Mouse (Mus musculus): Measurements from ENCODE around the gene Babam2. TPM values are rescaled to one million over a fixed set of nuclear protein-coding genes. Genes with fewer than 3 reads are reported as not detected.
A peak's percentile ranks its signal among the peaks of the same experiment; 100 is the strongest.

Babam2 gene
- polyA plus RNA-seq, 1 experiment: 38.7 TPM

- Histone ChIP-seq H3K36me3 (ENCODE audit: control insufficient read depth, insufficient read depth, low read length) (no peaks in the 10 kb centered on the region), H3K4me1 (ENCODE audit: control insufficient read depth, insufficient read depth, low read length) (0 out of 2 replicates have a peak, but pooled peaks cover 2% of the 10 kb centered on the region), H3K27ac (ENCODE audit: insufficient read depth, low read depth, low read length) (no peak overlapping the region), H3K4me3 (ENCODE audit: insufficient read depth, low read depth, low read length) (no peak overlapping the region), H3K27me3 (replicated peaks; ENCODE audit: control insufficient read depth, insufficient read depth, low read length) (no peaks in the 10 kb centered on the region)
- 70% methylated on average over 8 of the region's 8 CpGs for WGBS
- DNase-seq: no peak
- TF ChIP-seq POLR2A (IDR thresholded peaks at IDR 0.05; ENCODE audit: low read depth, low read length) (no peak), CTCF (conservative IDR thresholded peaks at IDR 0.05; ENCODE audit: insufficient read depth, insufficient read length, low read depth, low read length) (no peak)
Measured at GRCm38 (mm10) chr5:32053476-32053875, 356.0 kb downstream of the Babam2 start.

- no peaks in the 10 kb centered on the region for H3K27me3 ChIP-seq (replicated peaks; ENCODE audit: control insufficient read depth, insufficient read depth, low read length)
- TF ChIP-seq POLR2A (IDR thresholded peaks at IDR 0.05; ENCODE audit: low read depth, low read length): no peak
- TF ChIP-seq CTCF (conservative IDR thresholded peaks at IDR 0.05; ENCODE audit: insufficient read depth, insufficient read length, low read depth, low read length): no peak
- no peaks in the 10 kb centered on the region for H3K36me3 ChIP-seq (ENCODE audit: control insufficient read depth, insufficient read depth, low read length)
- H3K4me1 ChIP-seq (ENCODE audit: control insufficient read depth, insufficient read depth, low read length): 0 out of 2 replicates have a peak, but pooled peaks cover 2% of the 10 kb centered on the region
- H3K4me3 ChIP-seq (ENCODE audit: insufficient read depth, low read depth, low read length): no peak overlapping the region
- WGBS: 63% methylated on average over 3 of the region's 3 CpGs
- H3K27ac ChIP-seq (ENCODE audit: insufficient read depth, low read depth, low read length): no peak overlapping the region
- no peak for DNase-seq
Measured at GRCm38 (mm10) chr5:32055676-32056075, 358.2 kb downstream of the Babam2 start.

DNA sequence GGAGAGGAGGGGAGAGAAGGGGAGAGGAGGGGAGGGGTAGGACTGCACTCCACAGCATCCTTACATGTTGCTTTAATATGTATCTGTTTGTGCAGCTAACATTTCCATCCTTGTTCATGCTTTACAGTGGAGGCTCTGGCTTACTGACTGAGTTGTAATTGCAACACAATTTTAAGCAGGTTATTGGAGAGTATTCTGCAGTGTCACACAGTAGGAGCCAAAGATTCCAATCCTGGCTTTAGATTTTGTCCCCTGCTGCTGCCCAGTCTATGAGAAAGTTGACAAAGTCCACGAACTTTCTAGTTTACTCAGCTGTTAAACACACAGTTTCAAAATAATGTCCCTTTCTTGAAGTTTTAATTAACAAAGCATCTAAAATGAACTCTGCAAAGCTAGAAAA lies 358.6 kb downstream of the Babam2 start:
- no peak for TF ChIP-seq CTCF (conservative IDR thresholded peaks at IDR 0.05; ENCODE audit: insufficient read depth, insufficient read length, low read depth, low read length)
- no peak for TF ChIP-seq POLR2A (IDR thresholded peaks at IDR 0.05; ENCODE audit: low read depth, low read length)
- DNase-seq: no peak
- WGBS: 49% methylated on average over 1 of the region's 1 CpGs

GRCm38 (mm10) chr5:32058481-32059253 lies 361.2 kb downstream of the Babam2 start:
- Histone ChIP-seq H3K27me3 (replicated peaks; ENCODE audit: control insufficient read depth, insufficient read depth, low read length) (no peaks in the 10 kb centered on the region), H3K4me3 (ENCODE audit: insufficient read depth, low read depth, low read length) (no peak overlapping the region), H3K4me1 (ENCODE audit: control insufficient read depth, insufficient read depth, low read length) (0 out of 2 replicates have a peak, but pooled peaks cover 2% of the 10 kb centered on the region), H3K36me3 (ENCODE audit: control insufficient read depth, insufficient read depth, low read length) (no peaks in the 10 kb centered on the region), H3K27ac (ENCODE audit: insufficient read depth, low read depth, low read length) (no peak overlapping the region)
- no peak for DNase-seq
- WGBS: 81% methylated on average over 8 of the region's 8 CpGs
- TF ChIP-seq POLR2A (IDR thresholded peaks at IDR 0.05; ENCODE audit: low read depth, low read length) (no peak), CTCF (conservative IDR thresholded peaks at IDR 0.05; ENCODE audit: insufficient read depth, insufficient read length, low read depth, low read length) (no peak)

More for the DNA sequence above, 358.6 kb downstream of the Babam2 start:
- H3K4me3 ChIP-seq (ENCODE audit: insufficient read depth, low read depth, low read length): no peak overlapping the region
- H3K36me3 ChIP-seq (ENCODE audit: control insufficient read depth, insufficient read depth, low read length): no peaks in the 10 kb centered on the region
- H3K27ac ChIP-seq (ENCODE audit: insufficient read depth, low read depth, low read length): no peak overlapping the region
- 0 out of 2 replicates have a peak, but pooled peaks cover 2% of the 10 kb centered on the region for H3K4me1 ChIP-seq (ENCODE audit: control insufficient read depth, insufficient read depth, low read length)
- no peaks in the 10 kb centered on the region for H3K27me3 ChIP-seq (replicated peaks; ENCODE audit: control insufficient read depth, insufficient read depth, low read length)

GRCm38 (mm10) chr5:32059254-32059796 lies 361.8 kb downstream of the Babam2 start:
- peak; percentile 19 for DNase-seq
- no peak overlapping the region for H3K27ac ChIP-seq (ENCODE audit: insufficient read depth, low read depth, low read length)
- TF ChIP-seq CTCF (conservative IDR thresholded peaks at IDR 0.05; ENCODE audit: insufficient read depth, insufficient read length, low read depth, low read length) (no peak), POLR2A (IDR thresholded peaks at IDR 0.05; ENCODE audit: low read depth, low read length) (no peak)
- no peak overlapping the region for H3K4me3 ChIP-seq (ENCODE audit: insufficient read depth, low read depth, low read length)
- 0 out of 2 replicates have a peak, but pooled peaks cover 2% of the 10 kb centered on the region for H3K4me1 ChIP-seq (ENCODE audit: control insufficient read depth, insufficient read depth, low read length)
- no peaks in the 10 kb centered on the region for H3K36me3 ChIP-seq (ENCODE audit: control insufficient read depth, insufficient read depth, low read length)
- H3K27me3 ChIP-seq (replicated peaks; ENCODE audit: control insufficient read depth, insufficient read depth, low read length): no peaks in the 10 kb centered on the region
- 47% methylated on average over 8 of the region's 8 CpGs for WGBS

GRCm38 (mm10) chr5:32060485-32060884 lies 363.0 kb downstream of the Babam2 start:
- DNase-seq: no peak
- Histone ChIP-seq H3K36me3 (ENCODE audit: control insufficient read depth, insufficient read depth, low read length) (no peaks in the 10 kb centered on the region), H3K4me1 (ENCODE audit: control insufficient read depth, insufficient read depth, low read length) (0 out of 2 replicates have a peak, but pooled peaks cover 2% of the 10 kb centered on the region), H3K27me3 (replicated peaks; ENCODE audit: control insufficient read depth, insufficient read depth, low read length) (no peaks in the 10 kb centered on the region), H3K4me3 (ENCODE audit: insufficient read depth, low read depth, low read length) (no peak overlapping the region), H3K27ac (ENCODE audit: insufficient read depth, low read depth, low read length) (no peak overlapping the region)
- WGBS: 98% methylated on average over 2 of the region's 2 CpGs
- TF ChIP-seq CTCF (conservative IDR thresholded peaks at IDR 0.05; ENCODE audit: insufficient read depth, insufficient read length, low read depth, low read length) (no peak), POLR2A (IDR thresholded peaks at IDR 0.05; ENCODE audit: low read depth, low read length) (no peak)

GRCm38 (mm10) chr5:32061854-32062253 lies 364.4 kb downstream of the Babam2 start:
- WGBS: 68% methylated on average over 1 of the region's 1 CpGs
- H3K27ac ChIP-seq (ENCODE audit: insufficient read depth, low read depth, low read length): no peak overlapping the region
- no peak overlapping the region for H3K4me3 ChIP-seq (ENCODE audit: insufficient read depth, low read depth, low read length)
- no peak for TF ChIP-seq POLR2A (IDR thresholded peaks at IDR 0.05; ENCODE audit: low read depth, low read length)
- H3K36me3 ChIP-seq (ENCODE audit: control insufficient read depth, insufficient read depth, low read length): no peaks in the 10 kb centered on the region
- no peaks in the 10 kb centered on the region for H3K4me1 ChIP-seq (ENCODE audit: control insufficient read depth, insufficient read depth, low read length)
- no peaks in the 10 kb centered on the region for H3K27me3 ChIP-seq (replicated peaks; ENCODE audit: control insufficient read depth, insufficient read depth, low read length)
- no peak for DNase-seq

All from kidney, adult 2 months (tissue).